Mouse (Mus musculus) neural tube, embryonic 14.5 days (tissue): ENCODE data around the gene Ano4. TPM values are rescaled to one million over a fixed set of nuclear protein-coding genes. Genes with fewer than 3 reads are reported as not detected.

Experiments
- ATAC-seq: fragments of 200-750 bp; cut with Nextera tagmentation; 2 replicates; pipeline ENCODE4 v1.8.0; 2017; ENCODE audit warnings: low read depth, mild to moderate bottlenecking, moderate TSS enrichment, moderate library complexity
- H3K27ac ChIP-seq: fragments of 300-500 bp; sonication (generic); 2 replicates; pipeline ENCODE4 v1.5.1; 2014; ENCODE audit warnings: low read depth, mild to moderate bottlenecking, control low read depth, low read length, moderate library complexity, mixed read lengths
- H3K27me3 ChIP-seq: fragments of 300-500 bp; sonication (generic); 2 replicates; pipeline ENCODE4 v1.6.1; 2014; ENCODE audit warnings: low read length; ENCODE audit not compliant: control insufficient read depth, insufficient read depth
- H3K36me3 ChIP-seq: fragments of 300-500 bp; sonication (generic); 2 replicates; pipeline ENCODE4 v1.6.1; 2014; ENCODE audit warnings: low read length, mixed read lengths; ENCODE audit not compliant: control insufficient read depth, insufficient read depth
- H3K4me1 ChIP-seq: fragments of 300-500 bp; sonication (generic); 2 replicates; pipeline ENCODE4 v1.6.1; 2014; ENCODE audit warnings: low read length; ENCODE audit not compliant: control insufficient read depth, insufficient read depth
- H3K4me2 ChIP-seq: fragments of 300-500 bp; sonication (generic); 2 replicates; pipeline ENCODE4 v1.6.1; 2014; ENCODE audit warnings: mild to moderate bottlenecking, low read depth, low read length, control low read depth
- H3K4me3 ChIP-seq: fragments of 300-500 bp; sonication (generic); 2 replicates; pipeline ENCODE4 v1.5.1; 2014; ENCODE audit warnings: low read depth, low read length, control low read depth, mixed read lengths
- H3K9ac ChIP-seq: fragments of 300-500 bp; sonication (generic); replicated peaks from 2 replicates; pipeline ENCODE4 v1.6.1; 2014; ENCODE audit warnings: low read depth, mild to moderate bottlenecking, control low read depth, low read length, mixed read lengths
- H3K9me3 ChIP-seq: fragments of 300-500 bp; sonication (generic); 2 replicates; pipeline ENCODE4 v1.6.1; 2016; ENCODE audit warnings: low read length; ENCODE audit not compliant: control insufficient read depth
- WGBS: fragments of 180-500 bp; shearing (Covaris S2); extraction: QIAGEN DNeasy Blood & Tissue Kit; methylation state at CpG from one replicate; pipeline ENCODE4 v1.1.7; 2014; 5-methylcytosine and 5-hydroxymethylcytosine counted together
- polyA plus RNA-seq: library from polyadenylated mRNA; unstranded; fragments of >200 nt; fragmentation: Nextera tagmentation; extraction: Ambion mirVana; gene quantifications from 2 replicates; pipeline ENCODE4 v1.2.1, GENCODE M21; 2014

The Ano4 gene
- polyA plus RNA-seq, 1 experiment from 2014 or later = 15.4 TPM

- Histone ChIP-seq H3K36me3 (no peaks in the 10 kb centered on the region), H3K27ac (no peak overlapping the region), H3K9ac (no peak overlapping the region), H3K4me2 (no peak overlapping the region), H3K4me3 (no peak overlapping the region), H3K27me3 (no peaks in the 10 kb centered on the region), H3K4me1 (no peaks in the 10 kb centered on the region), H3K9me3 (no peaks in the 10 kb centered on the region)
- 68% methylated on average over 11 of the region's 11 CpGs for WGBS
- no peak for ATAC-seq
These were observed 6.9 kb upstream of the Ano4 start for GRCm38 (mm10) chr10:89351416-89351815.

DNA sequence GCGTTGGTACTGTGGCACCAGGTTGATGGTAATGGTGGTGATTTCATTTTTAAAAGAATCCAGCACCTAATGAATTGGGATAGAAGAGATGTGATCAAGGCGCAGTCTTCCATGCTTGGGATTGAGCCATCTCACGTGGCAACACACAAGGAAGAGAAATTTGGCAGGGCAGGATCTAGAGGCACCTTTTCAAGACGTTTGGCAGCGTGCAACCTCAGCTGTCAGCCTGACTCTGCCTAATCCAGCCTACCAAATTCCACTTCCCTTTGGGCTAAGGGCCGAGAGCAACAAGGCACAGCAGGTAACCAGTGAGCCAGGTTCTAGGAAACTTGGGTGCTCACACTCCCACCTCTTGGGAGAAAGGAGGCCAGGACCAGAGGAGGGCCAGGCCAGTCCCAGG, 1.0 kb upstream of the Ano4 start:
- Histone ChIP-seq H3K9ac (no peak overlapping the region), H3K27me3 (peaks cover 19% of the 10 kb centered on the region), H3K27ac (no peak overlapping the region), H3K4me1 (no peaks in the 10 kb centered on the region), H3K36me3 (no peaks in the 10 kb centered on the region), H3K9me3 (no peaks in the 10 kb centered on the region), H3K4me3 (no peak overlapping the region), H3K4me2 (0 out of 2 replicates have a peak overlapping the region, but pooled peaks have one; percentile 72)
- ATAC-seq = no peak
- WGBS = 72% methylated on average over 6 of the region's 6 CpGs

- Histone ChIP-seq H3K9me3 (no peaks in the 10 kb centered on the region), H3K27me3 (peaks cover 19% of the 10 kb centered on the region), H3K4me1 (no peaks in the 10 kb centered on the region), H3K4me2 (peak overlapping the region; percentile 72), H3K4me3 (peak overlapping the region; percentile 45; the same call in 1 of the 2 replicates), H3K9ac (no peak overlapping the region), H3K27ac (no peak overlapping the region), H3K36me3 (no peaks in the 10 kb centered on the region)
- ATAC-seq = no peak
- 49% methylated on average over 4 of the region's 4 CpGs for WGBS
These were observed 603 bp upstream of the Ano4 start for GRCm38 (mm10) chr10:89345196-89345533.

DNA sequence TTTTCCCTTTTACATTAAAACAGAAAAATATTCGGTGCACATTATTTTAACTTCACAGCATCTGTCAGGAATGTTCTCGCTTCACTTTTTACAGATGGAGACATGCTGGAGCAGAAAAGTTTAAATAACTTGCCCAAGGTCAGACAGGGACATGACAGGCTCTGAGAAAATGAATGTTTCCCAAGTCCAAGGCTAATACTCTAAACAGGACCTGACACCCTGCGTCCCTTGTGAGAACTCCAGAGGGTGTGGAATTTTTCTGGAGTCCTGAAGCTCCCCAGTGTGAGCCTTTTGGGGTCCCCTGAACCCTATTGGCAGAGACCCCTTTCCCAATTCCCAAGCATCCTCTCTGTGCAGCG, 451 bp downstream of the Ano4 start:
- Histone ChIP-seq H3K27ac (no peak overlapping the region), H3K27me3 (peaks cover 19% of the 10 kb centered on the region), H3K9me3 (no peaks in the 10 kb centered on the region), H3K4me3 (peak overlapping the region; percentile 45), H3K36me3 (no peaks in the 10 kb centered on the region), H3K4me1 (no peaks in the 10 kb centered on the region), H3K9ac (peak overlapping the region; percentile 68), H3K4me2 (peak overlapping the region; percentile 72)
- WGBS = 18% methylated on average over 4 of the region's 4 CpGs
- no peak for ATAC-seq

DNA sequence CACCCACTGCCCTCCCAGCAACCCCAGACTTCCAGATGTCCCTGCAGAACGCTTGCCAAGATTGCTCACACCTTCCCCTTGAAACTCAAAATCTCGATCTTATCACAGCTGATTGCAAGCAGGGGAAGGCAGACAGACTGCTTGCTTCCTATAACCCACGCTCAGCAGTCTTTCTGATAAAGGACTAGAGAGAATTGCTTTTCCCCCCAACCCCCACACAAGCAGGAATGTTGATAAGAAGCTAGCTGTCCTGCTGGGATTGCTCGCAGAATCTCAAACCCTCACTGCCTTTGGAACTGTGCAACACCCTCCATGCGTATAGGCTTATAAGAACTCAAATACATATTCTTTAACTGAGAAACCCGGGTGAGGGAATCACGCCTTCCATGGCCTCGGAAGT, 846 bp downstream of the Ano4 start:
- Histone ChIP-seq H3K27ac (no peak overlapping the region), H3K36me3 (no peaks in the 10 kb centered on the region), H3K4me2 (no peak overlapping the region), H3K27me3 (peaks cover 19% of the 10 kb centered on the region), H3K9me3 (no peaks in the 10 kb centered on the region), H3K4me1 (no peaks in the 10 kb centered on the region), H3K4me3 (no peak overlapping the region), H3K9ac (no peak overlapping the region)
- 21% methylated on average over 8 of the region's 8 CpGs for WGBS
- ATAC-seq = no peak

DNA sequence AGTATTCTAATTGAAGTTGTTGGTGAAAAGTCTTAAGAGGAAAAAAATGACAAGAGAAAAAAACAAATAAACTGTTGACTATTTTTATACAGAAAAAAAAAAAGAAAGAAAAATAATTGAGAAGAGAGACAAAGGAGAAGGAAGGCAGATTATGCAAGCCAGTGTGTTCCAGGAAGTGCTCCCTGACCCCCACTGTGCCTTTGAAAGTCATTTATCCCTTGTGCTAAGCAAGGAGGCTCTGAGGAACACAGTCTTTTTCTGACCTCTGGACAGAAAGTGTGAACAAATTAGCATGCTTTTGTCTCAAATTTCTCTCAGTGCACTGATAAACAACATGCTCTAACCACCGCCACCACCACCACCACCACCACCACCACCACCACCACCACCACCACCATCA, 14.3 kb downstream of the Ano4 start:
- 92% methylated on average over 1 of the region's 1 CpGs for WGBS

DNA sequence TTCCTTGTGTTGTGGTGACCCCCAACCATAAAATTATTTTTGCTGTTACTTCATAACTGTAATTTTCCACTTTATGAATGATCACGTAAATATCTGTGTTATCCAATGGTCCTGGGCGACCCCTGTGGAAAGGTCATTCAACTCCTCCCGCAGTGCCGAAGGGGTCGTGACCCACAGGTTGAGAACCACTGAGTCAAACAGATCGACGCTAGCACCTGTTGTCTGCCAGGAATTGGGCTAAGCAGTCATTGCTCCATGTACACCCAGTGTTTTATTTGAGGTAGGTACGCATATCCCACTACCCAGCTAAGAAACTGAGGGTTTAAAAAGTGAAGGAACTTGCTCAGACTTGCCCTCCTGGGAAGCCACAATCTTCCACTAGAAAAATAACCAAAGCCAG, 14.8 kb downstream of the Ano4 start:
- no peak for ATAC-seq
- no peak overlapping the region for H3K9ac ChIP-seq
- no peaks in the 10 kb centered on the region for H3K36me3 ChIP-seq
- no peak overlapping the region for H3K27ac ChIP-seq
- H3K27me3 ChIP-seq = no peaks in the 10 kb centered on the region
- no peak overlapping the region for H3K4me2 ChIP-seq
- no peaks in the 10 kb centered on the region for H3K9me3 ChIP-seq
- no peaks in the 10 kb centered on the region for H3K4me1 ChIP-seq
- WGBS = 87% methylated on average over 8 of the region's 8 CpGs
- H3K4me3 ChIP-seq = no peak overlapping the region

More for the DNA sequence above, 14.3 kb downstream of the Ano4 start:
- H3K9me3 ChIP-seq = no peaks in the 10 kb centered on the region
- no peaks in the 10 kb centered on the region for H3K27me3 ChIP-seq
- H3K27ac ChIP-seq = no peak overlapping the region
- no peak for ATAC-seq
- no peak overlapping the region for H3K4me2 ChIP-seq
- no peak overlapping the region for H3K9ac ChIP-seq
- H3K4me3 ChIP-seq = no peak overlapping the region
- no peaks in the 10 kb centered on the region for H3K36me3 ChIP-seq
- no peaks in the 10 kb centered on the region for H3K4me1 ChIP-seq

DNA sequence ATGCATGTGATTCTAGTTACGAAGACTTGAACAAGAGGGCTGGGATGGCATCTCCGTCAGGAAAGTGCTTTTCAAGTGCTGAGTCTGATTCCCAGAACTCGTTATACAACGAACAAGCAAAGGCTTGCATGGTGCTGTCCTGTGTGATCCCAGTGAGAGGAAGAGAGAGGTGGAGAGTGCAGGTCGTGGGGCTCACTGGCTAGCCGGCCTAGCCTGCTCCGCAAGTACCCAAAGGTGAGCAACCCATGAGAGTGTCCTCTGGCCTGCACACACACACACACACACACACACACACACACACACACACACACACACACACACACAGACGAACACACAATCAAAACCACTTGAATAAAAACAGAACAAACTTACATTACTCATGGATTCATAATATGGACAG, 15.7 kb downstream of the Ano4 start:
- H3K27ac ChIP-seq = no peak overlapping the region
- H3K27me3 ChIP-seq = no peaks in the 10 kb centered on the region
- no peak for ATAC-seq
- no peak overlapping the region for H3K4me3 ChIP-seq
- H3K4me1 ChIP-seq = no peaks in the 10 kb centered on the region
- H3K4me2 ChIP-seq = no peak overlapping the region
- no peaks in the 10 kb centered on the region for H3K36me3 ChIP-seq
- 78% methylated on average over 8 of the region's 8 CpGs for WGBS
- no peak overlapping the region for H3K9ac ChIP-seq
- no peaks in the 10 kb centered on the region for H3K9me3 ChIP-seq

GRCm38 (mm10) chr10:89327004-89327511, 17.5 kb downstream of the Ano4 start:
- Histone ChIP-seq H3K9ac (no peak overlapping the region), H3K27me3 (no peaks in the 10 kb centered on the region), H3K4me2 (peak overlapping the region; percentile 31; the same call in 1 of the 2 replicates), H3K4me3 (no peak overlapping the region), H3K9me3 (no peaks in the 10 kb centered on the region), H3K36me3 (no peaks in the 10 kb centered on the region), H3K27ac (no peak overlapping the region), H3K4me1 (no peaks in the 10 kb centered on the region)
- peak; percentile 93 for ATAC-seq
- whole genome bisulfite sequencing = 21% methylated on average over 15 of the region's 15 CpGs

DNA sequence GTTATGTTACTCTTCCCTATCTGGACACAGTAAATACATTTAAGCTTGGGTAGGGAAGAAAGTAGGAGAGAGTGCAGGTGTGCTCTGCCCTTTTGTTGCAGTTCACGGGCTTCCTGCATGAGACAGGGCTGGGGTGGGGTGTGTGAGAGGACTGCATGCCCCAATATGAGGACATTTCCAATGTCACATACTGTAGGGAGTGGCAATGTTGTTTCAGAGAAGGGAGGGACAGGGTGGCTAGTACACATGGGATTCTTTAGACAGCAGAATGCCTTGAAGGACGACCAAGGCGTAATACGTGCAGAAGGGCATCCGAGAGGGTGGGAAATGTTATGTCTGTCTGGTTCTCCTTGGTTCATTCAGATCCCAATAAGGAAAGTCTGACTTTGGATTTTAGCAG, 18.2 kb downstream of the Ano4 start:
- WGBS = 87% methylated on average over 5 of the region's 5 CpGs
- Histone ChIP-seq H3K27ac (no peak overlapping the region), H3K9ac (no peak overlapping the region), H3K27me3 (no peaks in the 10 kb centered on the region), H3K4me3 (no peak overlapping the region), H3K9me3 (no peaks in the 10 kb centered on the region), H3K4me1 (no peaks in the 10 kb centered on the region), H3K36me3 (no peaks in the 10 kb centered on the region), H3K4me2 (no peak overlapping the region)
- ATAC-seq = no peak
